Mouse (Mus musculus) large intestine, adult 2 months (tissue): ENCODE data around the gene Fto. TPM values are rescaled to one million over a fixed set of nuclear protein-coding genes. Genes with fewer than 3 reads are reported as not detected.

Experiments
- DNase-seq: peaks from one replicate; pipeline ENCODE4 v3.0.0-alpha.2; 2012; ENCODE audit warnings: low read depth, low spot score
- WGBS: fragments of 180-500 bp; shearing (Covaris S2); methylation state at CpG from one replicate; pipeline ENCODE4 v1.1.7; 2018; 5-methylcytosine and 5-hydroxymethylcytosine counted together
- polyA plus RNA-seq: library from polyadenylated mRNA; depleted of rRNA; stranded (reverse); fragments of >200 nt; gene quantifications from 2 replicates; pipeline ENCODE4 v1.2.3, GENCODE M21; 2012

Fto gene
- polyA plus RNA-seq, 1 experiment, result 16.0 TPM

- 43% methylated on average over 1 of the region's 1 CpGs for WGBS
- no peak for DNase-seq
Measured at GRCm38 (mm10) chr8:91426496-91426895, 113.2 kb downstream of the Fto start.

GRCm38 (mm10) chr8:91430333-91430940 lies 117.1 kb downstream of the Fto start:
- no peak for DNase-seq
- 99% methylated on average over 3 of the region's 3 CpGs for WGBS

- WGBS, result 97% methylated on average over 15 of the region's 15 CpGs
- no peak for DNase-seq
Measured at GRCm38 (mm10) chr8:91436036-91436435, 122.7 kb downstream of the Fto start.

GRCm38 (mm10) chr8:91443911-91444310 lies 130.6 kb downstream of the Fto start:
- WGBS, result 83% methylated on average over 4 of the region's 4 CpGs
- no peak for DNase-seq

- 84% methylated on average over 11 of the region's 11 CpGs for WGBS
- DNase-seq, result no peak
Measured at GRCm38 (mm10) chr8:91444636-91445410, 131.5 kb downstream of the Fto start.

GRCm38 (mm10) chr8:91445516-91445915 lies 132.2 kb downstream of the Fto start:
- no peak for DNase-seq
- 89% methylated on average over 10 of the region's 10 CpGs for WGBS

- WGBS, result 94% methylated on average over 5 of the region's 5 CpGs
- DNase-seq, result no peak
Measured at GRCm38 (mm10) chr8:91446008-91446407, 132.7 kb downstream of the Fto start.

- DNase-seq, result no peak
- WGBS, result 97% methylated on average over 7 of the region's 7 CpGs
Measured at GRCm38 (mm10) chr8:91448667-91449329, 135.5 kb downstream of the Fto start.

GRCm38 (mm10) chr8:91454926-91455325 lies 141.6 kb downstream of the Fto start:
- 95% methylated on average over 2 of the region's 2 CpGs for WGBS
- DNase-seq, result no peak

GRCm38 (mm10) chr8:91455591-91455990 lies 142.3 kb downstream of the Fto start:
- no peak for DNase-seq
- WGBS, result 95% methylated on average over 5 of the region's 5 CpGs

GRCm38 (mm10) chr8:91458016-91458415 lies 144.7 kb downstream of the Fto start:
- WGBS, result 86% methylated on average over 1 of the region's 1 CpGs
- no peak for DNase-seq

GRCm38 (mm10) chr8:91460965-91461364 lies 147.6 kb downstream of the Fto start:
- no peak for DNase-seq
- 88% methylated on average over 6 of the region's 6 CpGs for WGBS

- WGBS, result 86% methylated on average over 2 of the region's 2 CpGs
- DNase-seq, result no peak
Measured at GRCm38 (mm10) chr8:91463757-91464156, 150.4 kb downstream of the Fto start.

GRCm38 (mm10) chr8:91467463-91467862 lies 154.1 kb downstream of the Fto start:
- 96% methylated on average over 3 of the region's 3 CpGs for WGBS

GRCm38 (mm10) chr8:91467881-91468534 lies 154.7 kb downstream of the Fto start:
- no peak for DNase-seq
- 81% methylated on average over 8 of the region's 8 CpGs for WGBS

More at GRCm38 (mm10) chr8:91467463-91467862, 154.1 kb downstream of the Fto start:
- DNase-seq, result no peak

- DNase-seq, result no peak
- 95% methylated on average over 8 of the region's 8 CpGs for WGBS
Measured at GRCm38 (mm10) chr8:91469441-91469840, 156.1 kb downstream of the Fto start.

GRCm38 (mm10) chr8:91474731-91475279 lies 161.5 kb downstream of the Fto start:
- WGBS, result 88% methylated on average over 6 of the region's 6 CpGs

GRCm38 (mm10) chr8:91476988-91477387 lies 163.7 kb downstream of the Fto start:
- WGBS, result 96% methylated on average over 5 of the region's 5 CpGs
- DNase-seq, result no peak

More at GRCm38 (mm10) chr8:91474731-91475279, 161.5 kb downstream of the Fto start:
- no peak for DNase-seq

GRCm38 (mm10) chr8:91477471-91477870 lies 164.1 kb downstream of the Fto start:
- WGBS, result 92% methylated on average over 10 of the region's 10 CpGs
- DNase-seq, result no peak

GRCm38 (mm10) chr8:91482511-91482910 lies 169.2 kb downstream of the Fto start:
- no peak for DNase-seq
- WGBS, result 84% methylated on average over 9 of the region's 9 CpGs
